Mouse (Mus musculus): ENCODE results near the gene Sord. TPM values are rescaled to one million over a fixed set of nuclear protein-coding genes. Genes with fewer than 3 reads are reported as not detected.
A peak's percentile ranks its signal among the peaks of the same experiment; 100 is the strongest.

Sord gene
- polyA plus RNA-seq, 1 experiment from 2014 or later = 49.7 TPM

- ATAC-seq (ENCODE audit: low FRiP score, low TSS enrichment) = peak; percentile 27; the same call in 1 of the 2 replicates
- peak overlapping the region; percentile 64 for H3K9ac ChIP-seq (ENCODE audit: low read length)
- H3K36me3 ChIP-seq (ENCODE audit: control insufficient read depth, insufficient read depth, low read length) = no peaks in the 10 kb centered on the region
Observed at GRCm38 (mm10) chr2:122233759-122234557, 591 bp upstream of the Sord start.

GRCm38 (mm10) chr2:122235425-122235824, 876 bp downstream of the Sord start:
- Histone ChIP-seq H3K4me1 (replicated peaks; ENCODE audit: control insufficient read depth, insufficient read depth) (no peaks in the 10 kb centered on the region), H3K9me3 (ENCODE audit: control insufficient read depth, low read length) (no peaks in the 10 kb centered on the region), H3K9ac (ENCODE audit: low read length) (peak overlapping the region; percentile 64; the same call in 1 of the 2 replicates), H3K36me3 (ENCODE audit: control insufficient read depth, insufficient read depth, low read length) (no peaks in the 10 kb centered on the region), H3K4me2 (replicated peaks; ENCODE audit: low read depth) (peak overlapping the region; percentile 81), H3K4me3 (ENCODE audit: low read depth, low read length) (peak overlapping the region; percentile 59; the same call in 1 of the 2 replicates), H3K27me3 (ENCODE audit: control insufficient read depth, insufficient read depth, low read length) (no peaks in the 10 kb centered on the region), H3K27ac (replicated peaks) (no peak overlapping the region)
- WGBS = 70% methylated on average over 2 of the region's 2 CpGs
- DNase-seq (ENCODE audit: low spot score) (no peak), ATAC-seq (ENCODE audit: low FRiP score, low TSS enrichment) (no peak)
- TF ChIP-seq EP300 (optimal IDR thresholded peaks at IDR 0.05) = no peak
- no peak for TF ChIP-seq CTCF (IDR thresholded peaks at IDR 0.05; ENCODE audit: low read depth)

More at GRCm38 (mm10) chr2:122233759-122234557, 591 bp upstream of the Sord start:
- DNase-seq (ENCODE audit: low spot score) = peak; percentile 44
- Histone ChIP-seq H3K4me3 (ENCODE audit: low read depth, low read length) (peak overlapping the region; percentile 59), H3K4me1 (replicated peaks; ENCODE audit: control insufficient read depth, insufficient read depth) (no peaks in the 10 kb centered on the region), H3K27ac (replicated peaks) (peak overlapping the region; percentile 58; the same call in 1 of the 2 replicates), H3K27me3 (ENCODE audit: control insufficient read depth, insufficient read depth, low read length) (no peaks in the 10 kb centered on the region), H3K9me3 (ENCODE audit: control insufficient read depth, low read length) (no peaks in the 10 kb centered on the region), H3K4me2 (replicated peaks; ENCODE audit: low read depth) (peak overlapping the region; percentile 81)
- 4% methylated on average over 26 of the region's 26 CpGs for WGBS
- TF ChIP-seq CTCF (IDR thresholded peaks at IDR 0.05; ENCODE audit: low read depth) (no peak), EP300 (optimal IDR thresholded peaks at IDR 0.05) (no peak)

- H3K4me2 ChIP-seq (replicated peaks; ENCODE audit: low read depth) = no peak overlapping the region
- no peak for ATAC-seq (ENCODE audit: low FRiP score, low TSS enrichment)
- H3K4me1 ChIP-seq (replicated peaks; ENCODE audit: control insufficient read depth, insufficient read depth) = no peaks in the 10 kb centered on the region
- TF ChIP-seq EP300 (optimal IDR thresholded peaks at IDR 0.05) (no peak), CTCF (IDR thresholded peaks at IDR 0.05; ENCODE audit: low read depth) (no peak)
- DNase-seq (ENCODE audit: low spot score) = no peak
- H3K27me3 ChIP-seq (ENCODE audit: control insufficient read depth, insufficient read depth, low read length) = no peaks in the 10 kb centered on the region
- no peak overlapping the region for H3K4me3 ChIP-seq (ENCODE audit: low read depth, low read length)
- H3K9ac ChIP-seq (ENCODE audit: low read length) = no peak overlapping the region
- H3K36me3 ChIP-seq (ENCODE audit: control insufficient read depth, insufficient read depth, low read length) = no peaks in the 10 kb centered on the region
- H3K27ac ChIP-seq (replicated peaks) = no peak overlapping the region
- H3K9me3 ChIP-seq (ENCODE audit: control insufficient read depth, low read length) = no peaks in the 10 kb centered on the region
Observed at GRCm38 (mm10) chr2:122236321-122236720, 1.8 kb downstream of the Sord start.

GRCm38 (mm10) chr2:122237891-122238470, 3.4 kb downstream of the Sord start:
- no peak for DNase-seq (ENCODE audit: low spot score)
- no peaks in the 10 kb centered on the region for H3K36me3 ChIP-seq (ENCODE audit: control insufficient read depth, insufficient read depth, low read length)
- TF ChIP-seq EP300 (optimal IDR thresholded peaks at IDR 0.05) = no peak
- TF ChIP-seq CTCF (IDR thresholded peaks at IDR 0.05; ENCODE audit: low read depth) = no peak
- 84% methylated on average over 2 of the region's 2 CpGs for WGBS
- no peaks in the 10 kb centered on the region for H3K27me3 ChIP-seq (ENCODE audit: control insufficient read depth, insufficient read depth, low read length)
- H3K4me2 ChIP-seq (replicated peaks; ENCODE audit: low read depth) = no peak overlapping the region
- ATAC-seq (ENCODE audit: low FRiP score, low TSS enrichment) = no peak
- H3K9me3 ChIP-seq (ENCODE audit: control insufficient read depth, low read length) = no peaks in the 10 kb centered on the region
- no peaks in the 10 kb centered on the region for H3K4me1 ChIP-seq (replicated peaks; ENCODE audit: control insufficient read depth, insufficient read depth)
- H3K27ac ChIP-seq (replicated peaks) = no peak overlapping the region
- no peak overlapping the region for H3K9ac ChIP-seq (ENCODE audit: low read length)
- H3K4me3 ChIP-seq (ENCODE audit: low read depth, low read length) = no peak overlapping the region

GRCm38 (mm10) chr2:122240735-122241134, 6.2 kb downstream of the Sord start:
- TF ChIP-seq CTCF (IDR thresholded peaks at IDR 0.05; ENCODE audit: low read depth) (no peak), EP300 (optimal IDR thresholded peaks at IDR 0.05) (no peak)
- H3K9me3 ChIP-seq (ENCODE audit: control insufficient read depth, low read length) = no peaks in the 10 kb centered on the region
- H3K27ac ChIP-seq (replicated peaks) = no peak overlapping the region
- H3K9ac ChIP-seq (ENCODE audit: low read length) = no peak overlapping the region
- DNase-seq (ENCODE audit: low spot score) (no peak), ATAC-seq (ENCODE audit: low FRiP score, low TSS enrichment) (no peak)
- no peak overlapping the region for H3K4me3 ChIP-seq (ENCODE audit: low read depth, low read length)
- no peaks in the 10 kb centered on the region for H3K36me3 ChIP-seq (ENCODE audit: control insufficient read depth, insufficient read depth, low read length)
- H3K4me1 ChIP-seq (replicated peaks; ENCODE audit: control insufficient read depth, insufficient read depth) = no peaks in the 10 kb centered on the region
- H3K4me2 ChIP-seq (replicated peaks; ENCODE audit: low read depth) = no peak overlapping the region
- H3K27me3 ChIP-seq (ENCODE audit: control insufficient read depth, insufficient read depth, low read length) = no peaks in the 10 kb centered on the region

GRCm38 (mm10) chr2:122241226-122241625, 6.7 kb downstream of the Sord start:
- no peak for ATAC-seq (ENCODE audit: low FRiP score, low TSS enrichment)
- H3K9me3 ChIP-seq (ENCODE audit: control insufficient read depth, low read length) = no peaks in the 10 kb centered on the region
- no peak for TF ChIP-seq CTCF (IDR thresholded peaks at IDR 0.05; ENCODE audit: low read depth)
- no peak for TF ChIP-seq EP300 (optimal IDR thresholded peaks at IDR 0.05)
- H3K4me1 ChIP-seq (replicated peaks; ENCODE audit: control insufficient read depth, insufficient read depth) = no peaks in the 10 kb centered on the region
- H3K27me3 ChIP-seq (ENCODE audit: control insufficient read depth, insufficient read depth, low read length) = no peaks in the 10 kb centered on the region
- no peak overlapping the region for H3K4me2 ChIP-seq (replicated peaks; ENCODE audit: low read depth)
- no peak overlapping the region for H3K9ac ChIP-seq (ENCODE audit: low read length)
- H3K4me3 ChIP-seq (ENCODE audit: low read depth, low read length) = no peak overlapping the region
- WGBS = 89% methylated on average over 4 of the region's 4 CpGs
- no peak overlapping the region for H3K27ac ChIP-seq (replicated peaks)
- H3K36me3 ChIP-seq (ENCODE audit: control insufficient read depth, insufficient read depth, low read length) = no peaks in the 10 kb centered on the region
- DNase-seq (ENCODE audit: low spot score) = no peak

Measured in stomach, postnatal 0 days (tissue).